Mouse (Mus musculus): Measurements from ENCODE around the gene Ppp1r35.

Ppp1r35 gene

GRCm38 (mm10) chr5:137751221-137751887, 27.3 kb upstream of the Ppp1r35 start:
- DNase-seq (ENCODE audit: low spot score in 2 of 2) = no peak

DNA sequence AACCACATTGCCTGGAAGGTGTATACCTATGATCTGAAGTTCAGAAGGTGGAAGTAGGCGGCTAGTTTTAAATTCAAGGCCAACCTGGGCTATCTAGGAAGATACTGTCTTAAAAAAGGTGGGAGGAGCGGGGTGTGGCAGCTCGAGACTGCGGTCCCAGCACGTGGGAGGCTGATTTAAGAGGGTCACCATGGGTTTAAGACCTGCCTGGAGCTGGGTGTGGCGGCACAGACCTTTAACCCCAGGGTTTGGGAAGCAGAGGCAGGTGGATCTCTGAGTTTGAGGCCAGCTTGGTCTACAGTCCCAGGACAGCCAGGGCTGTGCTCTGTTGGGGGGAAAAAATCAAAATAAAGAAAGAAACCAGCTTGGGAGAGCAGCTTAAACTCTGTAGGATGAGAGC, 26.7 kb upstream of the Ppp1r35 start:
- DNase-seq (ENCODE audit: low spot score in 2 of 2) = no peak

DNA sequence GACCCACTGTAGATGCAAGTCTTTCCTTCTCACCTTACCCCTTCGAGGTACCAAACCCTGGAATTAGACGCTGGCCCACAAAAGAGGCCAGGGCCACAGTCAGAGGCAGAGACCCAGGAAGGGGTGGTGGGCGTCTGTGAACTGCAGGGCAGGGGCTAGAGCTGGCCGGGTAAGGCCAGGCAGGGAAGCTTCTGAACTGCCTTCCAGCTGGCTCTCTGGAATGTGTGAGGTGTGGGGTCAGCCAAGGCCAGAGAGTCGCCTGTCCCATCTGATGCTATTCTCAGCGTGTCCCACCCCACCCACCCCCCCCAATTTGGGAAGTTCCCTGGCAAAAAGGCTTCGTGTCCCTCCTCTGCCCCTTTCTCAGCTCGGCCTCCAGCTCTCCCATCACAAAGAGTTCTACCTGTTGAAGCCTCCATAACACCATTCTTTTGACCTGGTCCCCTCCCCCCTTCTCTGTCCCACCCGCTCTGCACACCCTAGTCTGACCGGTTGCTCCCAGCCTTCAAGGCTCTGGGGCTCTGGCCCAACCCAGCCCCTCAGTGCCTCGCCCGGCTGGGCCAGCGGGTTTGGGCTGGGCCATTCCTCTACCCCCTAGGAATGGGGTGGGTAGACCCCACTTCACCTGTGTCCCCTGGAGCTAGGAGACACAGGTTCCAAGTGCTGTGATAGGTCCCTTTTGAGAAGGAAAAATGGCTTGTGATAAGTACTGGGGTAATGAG, 25.4 kb upstream of the Ppp1r35 start:
- no peak for DNase-seq (ENCODE audit: low spot score in 2 of 2)

- DNase-seq (ENCODE audit: low spot score in 2 of 2) = no peak
Measured at GRCm38 (mm10) chr5:137755425-137755824, 23.2 kb upstream of the Ppp1r35 start.

DNA sequence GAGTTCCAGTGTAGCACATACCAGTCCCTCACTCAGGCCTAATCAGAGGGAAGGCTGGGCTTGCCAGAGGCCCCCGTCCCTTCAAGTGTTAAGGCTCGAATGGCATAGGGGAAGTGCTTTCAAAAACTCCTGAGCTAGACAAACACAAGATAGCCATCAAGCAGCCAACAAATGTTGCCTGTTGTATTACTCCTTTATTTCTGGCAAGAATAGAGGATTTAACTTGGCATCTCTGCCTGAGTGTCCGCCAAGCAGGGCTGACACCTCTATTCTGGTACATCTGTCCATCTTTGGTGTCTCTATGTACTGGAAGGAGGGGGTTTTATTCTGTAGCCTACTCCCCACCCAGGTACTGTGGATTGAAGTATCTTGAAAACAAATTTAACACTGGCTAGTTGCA, 22.5 kb upstream of the Ppp1r35 start:
- DNase-seq (ENCODE audit: low spot score in 2 of 2) = no peak

DNA sequence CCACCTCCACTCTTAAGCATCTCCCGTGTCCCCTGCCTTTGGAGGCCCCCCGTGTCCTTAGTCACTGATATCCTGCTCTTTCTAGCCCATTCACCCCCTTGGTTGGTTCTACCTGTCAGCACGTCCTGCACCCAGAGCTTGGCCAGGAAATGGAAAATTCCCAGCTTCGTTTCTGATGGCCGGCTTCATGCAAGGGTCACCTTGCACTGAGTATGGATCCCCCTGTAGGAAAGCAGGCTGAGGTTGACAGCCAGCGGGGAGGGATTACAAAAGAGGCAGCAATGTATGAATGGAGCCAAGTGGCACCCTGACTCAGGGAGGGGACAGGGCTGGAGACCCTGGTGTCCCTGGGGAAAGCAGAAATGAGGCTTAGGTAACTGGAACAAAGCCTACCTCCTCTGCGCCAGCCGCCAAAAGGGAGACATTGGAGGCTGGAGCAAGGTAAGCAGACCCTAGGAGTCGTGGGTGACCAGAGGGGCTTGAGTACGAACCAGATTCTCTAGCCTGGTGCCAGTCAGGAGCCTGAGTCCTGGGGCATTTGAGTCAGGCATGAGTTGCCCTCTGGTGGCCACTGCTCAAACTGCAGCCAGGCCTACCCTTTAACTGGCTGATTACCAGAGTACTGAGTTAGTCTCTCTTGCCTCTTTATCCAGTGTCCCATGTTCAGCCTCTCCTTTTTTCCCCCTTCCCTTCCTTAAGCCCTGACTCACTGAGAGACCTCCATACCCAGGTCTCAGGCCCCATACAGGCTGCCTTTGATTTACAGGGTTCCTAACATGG, 21.6 kb upstream of the Ppp1r35 start:
- peak; percentile 82 to 83 for DNase-seq (ENCODE audit: low spot score in 2 of 2)

- peak; percentile 78 to 82 for DNase-seq (ENCODE audit: low spot score in 2 of 2)
Measured at GRCm38 (mm10) chr5:137757887-137758286, 20.8 kb upstream of the Ppp1r35 start.

- DNase-seq (ENCODE audit: low spot score in 2 of 2) = no peak
Measured at GRCm38 (mm10) chr5:137758921-137759534, 19.6 kb upstream of the Ppp1r35 start.

DNA sequence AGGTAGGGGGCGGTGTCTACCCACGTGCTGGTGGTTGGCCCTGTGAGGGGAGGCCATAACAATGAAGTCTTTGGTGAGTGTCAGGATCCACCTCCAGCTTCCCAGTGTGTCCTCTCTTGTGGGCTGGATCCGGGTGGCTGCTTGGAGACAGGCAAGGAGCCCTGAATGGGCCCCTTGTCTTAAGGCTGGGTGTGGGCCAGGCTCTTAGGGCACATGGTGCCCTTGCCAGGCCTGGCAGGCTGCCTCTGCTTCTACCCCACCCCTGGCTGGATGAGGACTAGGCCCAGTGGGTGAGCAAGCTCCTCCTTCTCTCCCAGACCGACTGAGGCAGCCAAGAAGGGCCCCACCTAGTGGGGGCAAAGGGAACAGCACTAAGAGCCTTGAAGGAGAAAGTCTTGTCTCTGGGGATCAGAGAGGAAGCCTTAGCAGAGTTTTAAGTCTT, 18.7 kb upstream of the Ppp1r35 start:
- DNase-seq (ENCODE audit: low spot score in 2 of 2) = peak; percentile 82 to 85

DNA sequence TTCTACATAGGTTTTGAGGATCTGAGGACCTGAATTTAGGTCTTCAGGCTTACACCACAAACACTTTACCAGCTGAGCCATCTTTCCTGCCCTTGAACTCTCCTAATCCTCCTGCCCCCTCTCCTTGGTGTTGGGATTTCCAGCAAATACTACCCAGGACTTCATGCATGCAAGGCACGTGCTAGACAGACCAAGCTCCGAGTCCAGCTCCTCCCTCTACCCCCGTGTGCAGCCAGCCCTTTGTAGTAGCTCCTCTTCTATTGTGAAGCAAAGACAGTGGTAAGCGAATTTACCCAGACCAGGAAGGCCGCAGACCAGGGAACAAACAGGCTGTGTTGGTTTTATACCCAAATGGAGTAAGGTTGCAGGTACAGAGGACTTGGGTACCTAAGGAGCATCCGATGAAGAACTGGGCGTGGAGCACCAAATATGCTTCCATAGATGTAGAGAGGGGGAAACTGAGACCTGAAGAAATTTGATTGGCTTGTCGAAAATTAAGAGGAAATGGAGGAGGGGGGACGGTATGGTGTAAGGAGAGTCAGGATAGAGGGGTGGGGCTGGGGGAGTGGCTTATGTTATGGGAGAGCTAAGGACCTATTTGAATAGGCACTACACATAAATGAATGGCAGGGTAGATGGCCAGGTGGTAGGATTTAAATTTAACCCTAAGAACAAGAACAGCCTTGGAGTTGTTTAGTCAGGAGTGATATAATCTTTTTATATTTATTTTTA, 13.9 kb upstream of the Ppp1r35 start:
- DNase-seq (ENCODE audit: low spot score in 2 of 2) = no peak

DNA sequence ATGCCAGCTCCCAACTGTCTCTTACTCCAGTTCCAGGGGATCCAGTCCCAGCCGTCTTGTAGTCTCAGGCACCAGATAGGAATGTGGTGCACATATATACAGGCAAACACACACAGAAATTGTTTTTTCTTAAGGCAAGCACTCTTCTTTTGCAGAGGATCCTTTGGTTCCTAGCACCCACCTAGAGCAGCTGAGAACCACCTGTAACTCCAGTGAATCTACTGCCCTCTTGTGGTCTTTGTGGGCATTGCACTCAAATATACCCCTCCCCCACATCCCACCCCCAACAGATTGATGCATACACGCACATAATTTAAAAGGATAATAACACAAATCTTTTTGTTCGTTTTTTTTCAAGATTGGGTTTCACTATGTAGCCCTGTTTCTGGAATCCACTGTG, 12.4 kb upstream of the Ppp1r35 start:
- no peak for DNase-seq (ENCODE audit: low spot score in 2 of 2)

- DNase-seq (ENCODE audit: low spot score in 2 of 2) = no peak
Measured at GRCm38 (mm10) chr5:137768475-137768874, 10.2 kb upstream of the Ppp1r35 start.

DNA sequence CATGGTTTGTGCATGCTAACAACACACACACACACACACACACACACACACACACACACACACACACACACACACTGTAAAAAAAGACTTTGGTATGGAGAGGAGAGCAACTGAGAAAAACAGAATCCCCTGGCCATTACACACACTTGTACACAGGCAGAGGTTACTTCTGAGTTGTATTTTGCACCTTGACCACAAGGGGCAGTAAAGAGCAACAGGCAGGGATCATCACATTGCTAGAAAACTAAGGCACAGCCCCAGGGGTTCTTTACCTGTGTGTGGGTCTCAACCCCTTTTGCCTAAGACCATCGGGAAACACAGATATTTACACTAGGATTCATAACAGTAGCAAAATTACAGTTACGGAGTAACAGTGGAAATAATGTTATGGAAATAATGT, 7.9 kb upstream of the Ppp1r35 start:
- DNase-seq (ENCODE audit: low spot score in 2 of 2) = no peak

DNA sequence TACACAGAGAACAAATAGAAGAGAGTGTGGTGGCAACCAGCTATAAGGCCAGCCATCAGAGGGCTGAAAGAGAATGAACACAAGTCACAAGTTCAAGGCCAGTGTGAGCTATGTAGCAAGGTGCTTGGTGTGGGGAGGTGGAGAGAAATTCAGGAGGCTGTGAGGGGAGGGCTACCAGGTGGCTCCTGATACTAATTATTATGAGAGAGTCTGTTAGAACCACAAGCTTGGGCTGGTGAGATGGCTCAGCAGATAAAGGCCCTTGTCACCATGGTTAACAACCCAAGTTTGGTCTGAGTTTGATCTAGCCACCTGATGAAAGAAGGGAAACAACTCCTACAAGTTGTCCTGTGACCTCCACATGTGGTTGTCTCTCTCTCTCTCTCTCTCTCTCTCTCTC, 5.9 kb upstream of the Ppp1r35 start:
- no peak for DNase-seq (ENCODE audit: low spot score in 2 of 2)

GRCm38 (mm10) chr5:137775587-137776290, 2.9 kb upstream of the Ppp1r35 start:
- DNase-seq (ENCODE audit: low spot score in 2 of 2) = no peak

- DNase-seq (ENCODE audit: low spot score in 2 of 2) = no peak
Measured at GRCm38 (mm10) chr5:137776408-137776918, 2.2 kb upstream of the Ppp1r35 start.

DNA sequence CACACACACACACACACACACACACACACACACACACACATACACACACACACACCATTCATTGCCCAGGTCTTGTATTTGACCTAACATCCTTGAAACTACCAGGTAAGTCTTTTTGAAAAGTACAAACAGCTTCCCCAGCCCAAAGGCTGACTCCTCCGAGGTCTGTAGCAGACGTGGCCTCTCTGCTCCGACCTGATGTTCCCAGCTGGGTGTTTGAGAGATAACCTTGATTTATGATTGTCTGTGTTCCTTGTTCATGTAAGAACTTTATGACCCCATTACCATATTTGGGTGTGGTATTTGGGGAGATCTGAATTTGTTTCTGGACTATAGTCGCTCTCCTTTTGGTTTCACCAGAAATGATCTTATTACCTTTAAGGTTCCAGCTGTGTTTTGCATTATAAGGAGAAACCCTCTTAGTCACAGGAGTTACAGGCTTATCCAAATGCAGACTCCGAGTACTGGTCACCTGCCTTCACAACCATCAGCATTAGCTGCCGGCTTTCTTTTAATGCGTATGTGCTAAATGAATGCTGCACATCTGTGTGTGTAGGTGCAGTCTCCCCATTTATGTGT, 1.3 kb upstream of the Ppp1r35 start:
- no peak for DNase-seq (ENCODE audit: low spot score in 2 of 2)

DNA sequence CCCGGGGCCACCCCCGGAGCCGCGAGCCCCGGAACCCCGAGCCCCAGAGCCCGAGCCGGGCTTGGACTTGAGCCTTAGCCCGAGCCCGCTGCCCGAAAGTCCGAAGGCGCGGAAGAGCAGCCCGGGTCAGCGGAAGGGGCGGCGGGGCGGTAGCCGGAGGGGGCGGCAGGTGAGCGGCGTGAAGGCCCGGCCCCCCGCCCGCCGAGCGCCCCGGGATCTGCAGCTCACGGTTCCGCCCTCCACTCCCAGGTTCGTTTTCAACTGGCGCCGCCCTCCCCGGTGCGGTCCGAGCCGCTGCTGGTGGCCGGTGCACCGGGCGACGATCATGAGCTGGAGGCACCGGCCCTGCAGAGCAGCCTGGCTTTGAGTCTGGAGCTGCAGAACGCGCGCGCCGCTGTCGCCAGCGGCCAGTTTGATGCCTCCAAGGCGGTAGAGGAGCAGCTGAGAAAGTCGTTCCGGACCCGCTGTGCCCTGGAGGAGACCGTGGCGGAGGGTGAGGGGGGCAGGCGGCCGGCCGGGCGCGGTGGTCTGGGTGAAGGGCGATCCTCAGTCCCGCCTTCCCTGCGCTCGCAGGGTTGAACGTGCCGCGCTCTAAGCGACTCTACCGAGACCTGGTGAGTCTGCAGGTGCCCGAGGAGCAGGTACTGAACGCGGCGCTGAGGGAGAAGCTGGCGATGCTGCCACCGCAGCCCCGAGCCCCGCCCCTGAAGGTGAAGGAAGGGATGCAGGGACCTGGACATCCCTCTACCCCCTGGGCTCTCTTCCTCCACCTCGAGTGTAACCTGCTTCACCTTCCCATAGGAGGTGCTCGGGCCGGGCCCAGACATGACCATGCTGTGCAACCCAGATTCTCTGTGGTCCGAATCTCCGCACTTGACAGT, 644 bp downstream of the Ppp1r35 start:
- no peak for DNase-seq (ENCODE audit: low spot score in 2 of 2)

DNA sequence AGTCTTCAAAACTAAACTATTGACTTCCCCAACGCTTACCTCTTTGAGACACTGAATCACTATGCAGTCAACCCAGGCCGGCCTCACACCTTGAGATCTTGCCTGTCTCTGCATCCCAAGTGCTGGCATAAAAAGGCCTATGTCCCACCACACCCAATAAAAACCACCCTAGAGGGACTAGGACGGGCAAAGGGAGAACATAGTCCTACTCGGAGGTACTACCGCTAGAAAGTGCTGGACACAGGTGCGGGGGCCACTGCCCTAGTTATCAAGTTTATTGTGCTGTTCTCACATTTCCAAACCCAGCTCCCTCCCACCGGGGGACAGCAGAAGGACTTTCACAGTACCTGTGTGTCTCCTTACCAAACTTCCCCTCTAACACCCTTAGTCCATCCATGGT, 3.0 kb downstream of the Ppp1r35 start:
- DNase-seq (ENCODE audit: low spot score in 2 of 2) = no peak

Measured in right cerebral cortex, postnatal 36 days (tissue).